Mouse (Mus musculus) forebrain, embryonic 16.5 days (tissue): Measurements from ENCODE around the gene Ube2e1. TPM values are rescaled to one million over a fixed set of nuclear protein-coding genes. Genes with fewer than 3 reads are reported as not detected.

Source experiments
- ATAC-seq: fragments of 200-750 bp; cut with Nextera tagmentation; 2 replicates; pipeline ENCODE4 v1.8.0; 2017; ENCODE audit warnings: mild to moderate bottlenecking, moderate library complexity
- H3K27ac ChIP-seq: fragments of 300-500 bp; sonication (generic); 2 replicates; pipeline ENCODE4 v1.5.1; 2014; ENCODE audit warnings: low read length, control low read depth
- H3K27me3 ChIP-seq: fragments of 300-500 bp; sonication (generic); replicated peaks from 2 replicates; pipeline ENCODE4 v1.6.1; 2014; ENCODE audit warnings: low read length; ENCODE audit not compliant: control insufficient read depth, insufficient read depth
- H3K36me3 ChIP-seq: fragments of 300-500 bp; sonication (generic); 2 replicates; pipeline ENCODE4 v1.6.1; 2014; ENCODE audit not compliant: control insufficient read depth, insufficient read depth
- H3K4me1 ChIP-seq: fragments of 300-500 bp; sonication (generic); replicated peaks from 2 replicates; pipeline ENCODE4 v1.6.1; 2014; ENCODE audit warnings: low read length; ENCODE audit not compliant: control insufficient read depth, insufficient read depth
- H3K4me2 ChIP-seq: fragments of 300-500 bp; sonication (generic); 2 replicates; pipeline ENCODE4 v1.6.1; 2014; ENCODE audit warnings: mild to moderate bottlenecking, low read length, control low read depth
- H3K4me3 ChIP-seq: fragments of 300-500 bp; sonication (generic); replicated peaks from 2 replicates; pipeline ENCODE4 v1.5.1; 2014; ENCODE audit warnings: mild to moderate bottlenecking, low read length, control low read depth
- H3K9ac ChIP-seq: fragments of 300-500 bp; sonication (generic); replicated peaks from 2 replicates; pipeline ENCODE4 v1.6.1; 2014; ENCODE audit warnings: low read depth, low read length, control low read depth
- H3K9me3 ChIP-seq: fragments of 300-500 bp; sonication (generic); 2 replicates; pipeline ENCODE4 v1.6.1; 2016; ENCODE audit warnings: low read length; ENCODE audit not compliant: control insufficient read depth
- WGBS: fragments of 180-500 bp; shearing (Covaris S2); extraction: QIAGEN DNeasy Blood & Tissue Kit; methylation state at CpG from one replicate; pipeline ENCODE4 v1.1.7; 2014; 5-methylcytosine and 5-hydroxymethylcytosine counted together
- polyA plus RNA-seq: library from polyadenylated mRNA; unstranded; fragments of >200 nt; fragmentation: Nextera tagmentation; extraction: Ambion mirVana; gene quantifications from 2 replicates; pipeline ENCODE4 v1.2.1, GENCODE M21; 2015

Ube2e1 gene
- polyA plus RNA-seq, result 210 and 212 TPM in 2 replicates

- Histone ChIP-seq H3K4me1 (peaks cover 28% of the 10 kb centered on the region), H3K27me3 (no peaks in the 10 kb centered on the region), H3K9me3 (no peaks in the 10 kb centered on the region), H3K4me3 (peak within 1 kb of the TSS; percentile 68), H3K27ac (peak within 1 kb of the TSS; percentile 86), H3K4me2 (peak within 1 kb of the TSS; percentile 81), H3K9ac (peak within 1 kb of the TSS; percentile 98), H3K36me3 (no peaks in the 10 kb centered on the region)
- 0% methylated on average over 25 of the region's 39 CpGs for WGBS
- ATAC-seq, result peak; percentile 91
Observed at GRCm38 (mm10) chr14:18331693-18332131, at the start of gene Ube2e1. Gene Ube2e1 (minus strand): TSS chr14:18331859.

GRCm38 (mm10) chr14:18379841-18380240 lies 48.2 kb upstream of the Ube2e1 start:
- no peak overlapping the region for H3K4me2 ChIP-seq
- 61% methylated on average over 5 of the region's 5 CpGs for WGBS
- H3K9ac ChIP-seq, result no peak overlapping the region
- H3K36me3 ChIP-seq, result no peaks in the 10 kb centered on the region
- H3K27me3 ChIP-seq, result no peaks in the 10 kb centered on the region
- H3K9me3 ChIP-seq, result no peaks in the 10 kb centered on the region
- no peak overlapping the region for H3K4me3 ChIP-seq
- no peaks in the 10 kb centered on the region for H3K4me1 ChIP-seq
- no peak for ATAC-seq
- H3K27ac ChIP-seq, result no peak overlapping the region

- no peak overlapping the region for H3K4me2 ChIP-seq
- peak; percentile 78 for ATAC-seq
- H3K9ac ChIP-seq, result no peak overlapping the region
- H3K4me3 ChIP-seq, result no peak overlapping the region
- no peaks in the 10 kb centered on the region for H3K27me3 ChIP-seq
- no peaks in the 10 kb centered on the region for H3K36me3 ChIP-seq
- H3K4me1 ChIP-seq, result no peaks in the 10 kb centered on the region
- H3K9me3 ChIP-seq, result no peaks in the 10 kb centered on the region
- H3K27ac ChIP-seq, result no peak overlapping the region
- 68% methylated on average over 8 of the region's 8 CpGs for WGBS
Observed at GRCm38 (mm10) chr14:18377944-18378575, 46.4 kb upstream of the Ube2e1 start.

GRCm38 (mm10) chr14:18376206-18376605 lies 44.5 kb upstream of the Ube2e1 start:
- no peaks in the 10 kb centered on the region for H3K4me1 ChIP-seq
- no peak overlapping the region for H3K9ac ChIP-seq
- H3K4me2 ChIP-seq, result no peak overlapping the region
- no peaks in the 10 kb centered on the region for H3K9me3 ChIP-seq
- ATAC-seq, result no peak
- H3K27me3 ChIP-seq, result no peaks in the 10 kb centered on the region
- H3K27ac ChIP-seq, result no peak overlapping the region
- no peaks in the 10 kb centered on the region for H3K36me3 ChIP-seq
- 82% methylated on average over 3 of the region's 3 CpGs for WGBS
- no peak overlapping the region for H3K4me3 ChIP-seq

GRCm38 (mm10) chr14:18373758-18374405 lies 42.2 kb upstream of the Ube2e1 start:
- Histone ChIP-seq H3K27me3 (no peaks in the 10 kb centered on the region), H3K36me3 (no peaks in the 10 kb centered on the region), H3K27ac (no peak overlapping the region), H3K4me2 (no peak overlapping the region), H3K9me3 (no peaks in the 10 kb centered on the region), H3K9ac (no peak overlapping the region), H3K4me1 (no peaks in the 10 kb centered on the region), H3K4me3 (no peak overlapping the region)
- 44% methylated on average over 6 of the region's 6 CpGs for WGBS
- no peak for ATAC-seq

GRCm38 (mm10) chr14:18372761-18373610 lies 41.3 kb upstream of the Ube2e1 start:
- no peaks in the 10 kb centered on the region for H3K4me1 ChIP-seq
- H3K4me3 ChIP-seq, result no peak overlapping the region
- H3K9ac ChIP-seq, result no peak overlapping the region
- no peaks in the 10 kb centered on the region for H3K9me3 ChIP-seq
- no peak overlapping the region for H3K27ac ChIP-seq
- no peak overlapping the region for H3K4me2 ChIP-seq
- peak; percentile 36; the same call in 1 of the 2 replicates for ATAC-seq
- WGBS, result 91% methylated on average over 9 of the region's 9 CpGs
- H3K27me3 ChIP-seq, result no peaks in the 10 kb centered on the region
- H3K36me3 ChIP-seq, result no peaks in the 10 kb centered on the region

- no peak for ATAC-seq
- Histone ChIP-seq H3K4me1 (no peaks in the 10 kb centered on the region), H3K36me3 (no peaks in the 10 kb centered on the region), H3K9me3 (no peaks in the 10 kb centered on the region), H3K27me3 (no peaks in the 10 kb centered on the region), H3K9ac (no peak overlapping the region), H3K4me3 (no peak overlapping the region), H3K27ac (no peak overlapping the region), H3K4me2 (no peak overlapping the region)
Observed at GRCm38 (mm10) chr14:18369031-18369430, 37.4 kb upstream of the Ube2e1 start.

- Histone ChIP-seq H3K4me3 (no peak overlapping the region), H3K9me3 (no peaks in the 10 kb centered on the region), H3K36me3 (no peaks in the 10 kb centered on the region), H3K4me1 (no peaks in the 10 kb centered on the region), H3K9ac (no peak overlapping the region), H3K27me3 (no peaks in the 10 kb centered on the region), H3K27ac (no peak overlapping the region), H3K4me2 (no peak overlapping the region)
- no peak for ATAC-seq
- 51% methylated on average over 5 of the region's 5 CpGs for WGBS
Observed at GRCm38 (mm10) chr14:18367025-18367424, 35.4 kb upstream of the Ube2e1 start.

GRCm38 (mm10) chr14:18364321-18364720 lies 32.7 kb upstream of the Ube2e1 start:
- no peaks in the 10 kb centered on the region for H3K9me3 ChIP-seq
- H3K4me2 ChIP-seq, result no peak overlapping the region
- no peak overlapping the region for H3K9ac ChIP-seq
- no peaks in the 10 kb centered on the region for H3K4me1 ChIP-seq
- 92% methylated on average over 3 of the region's 3 CpGs for WGBS
- no peak for ATAC-seq
- no peaks in the 10 kb centered on the region for H3K27me3 ChIP-seq
- no peak overlapping the region for H3K27ac ChIP-seq
- no peaks in the 10 kb centered on the region for H3K36me3 ChIP-seq
- no peak overlapping the region for H3K4me3 ChIP-seq
